Mouse (Mus musculus): ENCODE data around the gene Camk2n1.

Gene Camk2n1

GRCm38 (mm10) chr4:138447827-138448602 is 6.1 kb upstream of the Camk2n1 start:
- CTCF ChIA-PET, result interaction anchor here (0.7 to 3.0 kb wide), 5 partner anchors 9 to 253 kb away, joined by 3 to 24 read pairs (median 7); no protein-coding TSS in a partner anchor

DNA sequence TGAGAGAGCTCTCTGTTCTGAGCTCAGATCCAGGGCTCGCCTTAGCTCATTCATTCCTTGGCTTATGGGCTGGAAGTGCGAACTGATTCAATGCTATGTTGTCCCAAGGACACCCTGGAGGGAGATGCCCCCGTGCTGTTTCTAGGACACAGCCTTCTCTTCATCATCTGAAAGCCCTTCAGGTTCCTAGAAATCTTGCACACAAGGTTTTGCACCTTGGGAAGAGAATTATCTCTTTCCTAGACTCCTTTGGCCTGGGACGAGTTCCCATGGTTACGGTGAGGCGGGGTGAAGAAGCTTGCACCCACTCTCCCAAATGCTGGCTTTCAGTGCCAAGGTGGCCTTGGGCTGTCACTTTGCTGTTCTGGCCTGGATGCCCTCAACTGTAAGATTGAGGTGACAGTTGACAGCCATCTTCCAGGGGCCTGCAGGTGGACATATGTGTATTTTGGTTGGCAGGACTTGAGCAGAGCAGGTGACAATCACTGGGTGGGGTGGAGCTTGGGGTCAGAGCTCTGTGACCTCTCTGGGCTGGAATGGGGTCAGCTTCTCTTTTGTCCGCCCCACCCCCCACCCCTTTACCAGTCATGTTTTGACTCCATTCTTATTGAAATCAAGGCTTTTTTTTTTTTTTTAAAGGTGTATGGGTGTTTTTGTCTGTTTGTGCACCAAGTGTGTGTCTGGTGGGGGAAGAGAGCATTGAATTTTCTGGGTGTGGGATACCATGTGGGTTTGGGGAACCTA is 5.1 kb upstream of the Camk2n1 start:
- CTCF ChIA-PET, result interaction anchor here (2.1 to 3.0 kb wide), 2 partner anchors 113 to 252 kb away, joined by 16 to 24 read pairs; no protein-coding TSS in a partner anchor

- CTCF ChIA-PET, result interaction anchor here (3.0 kb wide), 1 partner anchor 112 kb away, joined by 24 read pairs; no protein-coding TSS in a partner anchor
Measured at GRCm38 (mm10) chr4:138449636-138450314, 4.3 kb upstream of the Camk2n1 start.

- CTCF ChIA-PET, result interaction anchor here (0.7 kb wide), 1 partner anchor 18 kb away, joined by 3 read pairs; the partner anchor contains the start of gene Mul1
Measured at GRCm38 (mm10) chr4:138452306-138453096, 1.6 kb upstream of the Camk2n1 start.

DNA sequence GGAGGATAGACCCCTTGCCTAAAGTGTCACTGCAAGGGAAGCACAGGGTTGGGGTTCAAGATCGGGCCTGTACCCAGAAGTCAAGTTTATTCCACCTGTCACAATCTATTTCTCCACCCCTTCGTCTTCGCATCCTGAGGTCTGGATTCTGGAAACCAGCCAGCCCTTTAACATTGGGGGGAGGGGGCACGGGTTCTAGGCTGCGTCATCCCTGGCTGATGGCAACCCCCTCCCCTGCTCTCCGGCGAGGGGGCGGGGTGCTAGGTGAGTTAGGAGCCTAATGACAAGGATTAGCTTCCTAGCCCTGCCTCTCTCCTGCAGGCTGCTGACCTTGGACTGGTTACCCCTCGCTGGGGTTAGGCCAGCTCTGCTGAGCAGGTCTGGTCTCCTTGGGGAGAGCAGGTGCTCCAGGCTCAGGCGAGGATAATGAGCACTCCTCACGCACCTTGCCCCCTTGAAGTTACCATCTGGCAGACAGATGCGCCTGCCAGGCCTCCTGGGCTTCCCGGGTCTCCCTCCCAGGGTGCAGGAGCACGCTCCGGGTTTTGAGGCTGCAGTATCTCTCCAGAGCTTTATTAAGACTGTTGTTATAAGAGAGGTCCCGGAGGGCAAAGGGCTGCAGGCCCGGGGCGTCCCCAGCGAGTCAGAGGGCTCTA is 889 bp upstream of the Camk2n1 start:
- CTCF ChIA-PET, result no interaction called here

- CTCF ChIA-PET, result no interaction called here
Measured at GRCm38 (mm10) chr4:138454571-138455140, 542 bp downstream of the Camk2n1 start.

DNA sequence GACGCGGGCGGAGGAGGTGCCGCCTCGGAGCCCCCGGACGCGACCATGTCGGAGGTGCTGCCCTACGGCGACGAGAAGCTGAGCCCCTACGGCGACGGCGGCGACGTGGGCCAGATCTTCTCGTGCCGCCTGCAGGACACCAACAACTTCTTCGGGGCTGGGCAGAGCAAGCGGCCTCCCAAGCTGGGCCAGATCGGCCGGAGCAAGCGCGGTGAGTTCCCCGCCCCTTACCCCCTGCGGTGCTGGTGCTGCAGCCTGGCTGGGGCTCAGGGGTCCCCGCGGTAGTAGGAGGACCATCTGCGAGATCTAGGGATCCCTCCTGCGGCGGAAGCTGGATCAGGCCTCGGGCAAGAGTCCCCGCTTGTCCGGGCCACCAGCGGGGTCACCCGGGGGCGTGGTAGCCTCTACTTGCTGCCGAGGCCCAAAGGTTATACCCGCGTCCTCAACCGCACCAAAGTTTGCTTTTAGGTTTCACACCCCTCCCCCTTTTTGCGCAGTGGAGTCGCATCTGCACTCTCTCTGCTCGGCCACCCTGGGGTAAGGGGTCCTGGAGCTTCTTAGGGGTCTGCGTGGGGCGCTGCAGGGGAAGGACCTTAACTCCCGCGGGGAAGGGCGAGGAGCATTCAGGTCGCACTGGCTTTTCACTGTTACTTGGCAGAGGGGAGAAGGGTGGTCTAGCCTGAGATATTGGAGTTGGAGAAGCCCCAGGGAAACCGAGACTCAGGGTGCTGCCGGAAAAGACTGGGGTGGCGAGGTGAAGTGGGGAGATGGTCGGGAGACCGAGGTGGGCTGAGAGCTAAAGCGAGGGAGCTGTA is 1.2 kb downstream of the Camk2n1 start:
- CTCF ChIA-PET, result no interaction called here

GRCm38 (mm10) chr4:138455956-138456341 is 1.8 kb downstream of the Camk2n1 start:
- CTCF ChIA-PET, result interaction anchor here (1.5 kb wide), 1 partner anchor 9 kb away, joined by 7 read pairs; no protein-coding TSS in a partner anchor

GRCm38 (mm10) chr4:138456536-138456935 is 2.4 kb downstream of the Camk2n1 start:
- CTCF ChIA-PET, result interaction anchor here (0.7 to 1.5 kb wide), 2 partner anchors 9 to 1006 kb away, joined by 4 to 7 read pairs; no protein-coding TSS in a partner anchor

GRCm38 (mm10) chr4:138457091-138457490 is 3.0 kb downstream of the Camk2n1 start:
- CTCF ChIA-PET, result interaction anchor here (0.6 to 1.5 kb wide), 3 partner anchors 10 to 1005 kb away, joined by 4 to 7 read pairs (median 4); no protein-coding TSS in a partner anchor

DNA sequence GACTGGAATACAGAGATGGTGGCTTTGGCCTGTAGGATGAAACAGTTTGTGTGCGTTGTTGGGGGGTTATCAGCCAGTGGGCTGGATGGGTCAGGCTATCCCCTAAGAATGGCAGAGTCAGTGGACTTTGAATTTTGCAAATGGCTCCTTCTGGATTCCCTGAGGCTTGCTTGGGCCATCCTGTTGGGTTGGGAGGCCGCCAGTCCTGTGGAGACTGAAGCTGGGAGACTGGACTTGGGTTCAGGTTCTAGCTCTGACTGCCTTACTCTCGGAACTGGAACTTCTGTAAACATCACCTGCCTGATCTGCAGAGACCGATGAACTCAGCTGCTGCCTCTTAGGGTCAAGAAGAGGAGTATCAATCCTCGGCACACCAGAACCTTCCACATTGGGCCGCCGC is 4.1 kb downstream of the Camk2n1 start:
- CTCF ChIA-PET, result interaction anchor here (0.9 kb wide), 1 partner anchor 37 kb away, joined by 10 read pairs; no protein-coding TSS in a partner anchor

DNA sequence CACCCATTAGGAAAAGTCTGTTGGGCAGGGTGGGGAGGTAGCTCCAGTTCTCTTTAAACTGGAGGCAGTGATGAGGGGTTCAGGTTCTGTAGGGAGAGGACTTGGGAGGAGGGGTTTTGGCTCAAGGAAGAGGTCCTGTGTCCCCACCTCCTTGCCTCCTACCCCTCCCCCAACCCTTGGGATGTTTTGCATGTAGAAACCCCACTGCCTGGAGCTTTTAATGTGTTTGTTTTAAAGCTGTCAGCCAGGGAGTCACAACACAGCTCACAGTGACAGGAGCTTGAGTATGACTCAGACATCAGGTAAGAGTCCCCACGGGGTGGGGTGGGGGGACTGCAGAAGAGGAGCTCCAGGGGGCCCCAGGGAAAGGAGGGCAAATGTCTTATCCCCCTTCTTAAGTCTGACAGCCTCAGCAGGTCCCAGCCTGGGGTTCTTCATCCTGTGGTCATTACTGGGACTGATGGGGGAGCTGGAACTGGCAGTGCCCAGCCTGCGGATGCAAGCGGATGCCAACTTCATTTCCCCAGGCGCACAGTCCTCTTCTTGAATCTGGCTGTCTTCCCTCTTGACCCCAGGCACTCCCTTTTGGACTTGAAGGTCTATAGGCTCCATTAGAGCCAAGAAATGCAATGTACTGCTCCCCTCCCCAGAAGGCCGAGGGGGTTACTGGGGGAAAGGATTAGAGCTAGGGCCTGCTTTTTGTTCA is 4.8 kb downstream of the Camk2n1 start:
- CTCF ChIA-PET, result interaction anchor here (0.9 kb wide), 1 partner anchor 36 kb away, joined by 10 read pairs; no protein-coding TSS in a partner anchor

DNA sequence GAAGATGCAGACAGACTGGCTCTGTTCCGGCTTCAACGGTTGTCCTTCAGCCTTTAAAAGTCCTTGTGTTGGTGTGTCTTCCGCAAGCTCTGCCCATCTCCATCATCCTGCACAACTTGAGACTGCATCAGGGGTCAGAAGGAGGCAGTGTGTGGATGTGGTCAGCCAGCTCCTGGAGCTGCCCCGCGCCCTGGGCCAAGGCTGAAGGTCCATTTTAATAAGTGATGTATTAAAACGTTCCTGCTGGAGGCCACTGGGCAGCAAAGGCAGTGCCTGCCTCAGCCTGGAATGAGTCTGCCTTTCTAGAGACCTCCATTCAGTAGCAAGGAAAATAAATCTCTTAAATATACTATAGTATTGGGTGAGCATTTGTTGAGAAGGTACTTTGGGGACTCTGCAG is 5.7 kb downstream of the Camk2n1 start:
- CTCF ChIA-PET, result interaction anchor here (0.6 kb wide), 1 partner anchor 141 kb away, joined by 8 read pairs; no protein-coding TSS in a partner anchor

- CTCF ChIA-PET, result no interaction called here
Measured at GRCm38 (mm10) chr4:138460910-138461309, 6.8 kb downstream of the Camk2n1 start.

GRCm38 (mm10) chr4:138461471-138461870 is 7.4 kb downstream of the Camk2n1 start:
- CTCF ChIA-PET, result no interaction called here

GRCm38 (mm10) chr4:138462971-138463831 is 9.1 kb downstream of the Camk2n1 start:
- CTCF ChIA-PET, result no interaction called here

DNA sequence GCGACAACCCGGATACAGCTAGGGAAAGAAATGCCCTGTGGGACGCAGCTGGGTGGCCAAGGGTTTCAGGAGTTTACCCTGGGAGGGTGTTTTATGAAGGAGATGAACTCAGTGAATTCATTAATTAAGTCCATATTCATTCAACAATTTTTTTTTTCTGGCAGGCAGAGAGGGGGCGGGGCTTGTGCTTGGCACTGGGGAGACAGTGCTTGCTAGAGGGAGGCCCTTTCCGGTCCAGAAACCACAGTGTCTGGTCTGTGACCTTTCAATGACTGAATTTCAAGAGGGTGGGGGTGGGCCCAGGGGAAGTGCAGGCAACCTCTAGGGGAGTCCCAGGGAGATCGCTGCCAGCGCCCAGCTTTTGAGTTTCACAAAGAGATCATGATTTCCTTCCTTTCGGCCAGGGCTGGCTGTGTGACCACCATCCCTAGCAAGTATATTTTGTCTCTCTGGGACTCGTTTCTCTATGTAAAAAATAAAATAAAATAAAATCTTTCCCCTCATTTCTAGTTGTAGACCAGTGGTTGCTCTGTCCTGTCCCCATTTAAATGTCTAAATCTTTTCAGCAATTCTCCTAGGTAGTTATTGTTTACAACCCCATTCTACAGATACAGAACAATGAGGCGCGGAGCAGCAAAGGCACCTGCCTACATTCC is 9.8 kb downstream of the Camk2n1 start:
- CTCF ChIA-PET, result interaction anchor here (0.6 kb wide), 1 partner anchor 512 kb away, joined by 4 read pairs; no protein-coding TSS in a partner anchor

Data from spleen, embryonic (tissue).